Mouse (Mus musculus) ovary, postnatal 10 days (tissue): ENCODE data around the gene Insl6.

Experiments
- DNase-seq: peaks from one replicate; pipeline ENCODE4 v3.0.0; 2022; ENCODE audit warnings: low spot score

Gene Insl6

GRCm38 (mm10) chr19:29354895-29355877 lies 30.0 kb upstream of the Insl6 start:
- peak; percentile 67 for DNase-seq

GRCm38 (mm10) chr19:29350991-29351390 lies 25.8 kb upstream of the Insl6 start:
- no peak for DNase-seq

DNA sequence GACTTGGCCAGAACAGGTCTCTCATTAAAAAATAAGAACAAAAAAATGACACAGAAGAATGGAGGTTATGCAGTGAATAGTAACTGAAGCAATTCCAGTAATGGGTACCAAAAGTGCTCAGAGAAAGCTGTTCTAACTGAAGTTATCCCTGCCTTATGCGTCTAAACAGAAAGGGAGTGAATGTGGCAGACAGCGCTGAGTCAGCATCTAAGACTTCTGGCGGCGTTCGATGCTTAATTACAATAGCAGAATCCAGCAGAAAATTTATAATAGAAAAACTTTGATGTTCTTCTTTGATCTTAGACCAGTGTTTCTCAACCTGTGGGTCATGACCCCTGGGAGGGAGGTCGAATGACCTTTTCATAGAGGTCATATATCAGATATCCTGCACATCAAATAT lies 20.5 kb upstream of the Insl6 start:
- no peak for DNase-seq

DNA sequence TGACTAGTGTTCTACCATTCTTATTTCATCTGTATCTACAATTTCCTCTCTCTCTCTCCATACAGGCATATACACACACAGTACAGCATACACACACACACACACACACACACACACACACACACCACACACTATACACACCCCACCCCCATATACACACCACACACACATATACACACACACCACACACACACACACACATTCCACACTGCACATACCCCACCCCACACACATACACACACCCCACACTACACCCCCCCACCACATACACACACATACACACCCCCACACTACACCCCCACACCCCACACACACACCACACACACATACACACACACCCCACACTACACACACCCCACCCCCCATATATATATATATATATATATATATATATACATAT lies 19.7 kb upstream of the Insl6 start:
- DNase-seq = no peak

- no peak for DNase-seq
These were observed 17.1 kb upstream of the Insl6 start for GRCm38 (mm10) chr19:29342281-29342680.

- DNase-seq = no peak
These were observed 15.9 kb upstream of the Insl6 start for GRCm38 (mm10) chr19:29341029-29341428.

GRCm38 (mm10) chr19:29336624-29337023 lies 11.5 kb upstream of the Insl6 start:
- no peak for DNase-seq

GRCm38 (mm10) chr19:29334068-29334745 lies 9.1 kb upstream of the Insl6 start, which contains the start of gene Rln1:
TSS of gene Rln1 (minus strand) at chr19:29334670.
- peak; percentile 10 for DNase-seq

GRCm38 (mm10) chr19:29326822-29327552 lies 1.8 kb upstream of the Insl6 start:
- DNase-seq = no peak

DNA sequence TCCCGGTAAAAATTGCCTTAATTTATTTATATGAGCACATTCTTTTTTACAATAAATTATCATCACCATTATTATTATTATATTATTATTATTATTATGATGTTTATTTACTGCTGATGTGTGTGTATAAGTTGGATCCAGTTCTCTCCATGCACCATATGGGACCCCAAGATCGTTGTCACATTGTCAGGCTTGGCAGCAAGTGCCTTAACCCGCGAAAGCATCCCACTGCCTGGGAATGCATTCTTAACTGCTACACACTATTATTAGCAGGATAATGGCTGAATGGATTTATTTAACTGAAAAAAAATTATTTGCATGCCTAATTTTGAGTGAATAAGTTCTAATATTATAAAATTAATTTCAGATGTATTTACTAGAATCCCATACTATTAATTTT lies 1.2 kb upstream of the Insl6 start:
- DNase-seq = no peak

GRCm38 (mm10) chr19:29325852-29326180 lies 660 bp upstream of the Insl6 start:
- no peak for DNase-seq

GRCm38 (mm10) chr19:29323416-29324049 lies 1.6 kb downstream of the Insl6 start:
- DNase-seq = no peak

- DNase-seq = no peak
These were observed 12.5 kb downstream of the Insl6 start for GRCm38 (mm10) chr19:29312661-29313060.

- DNase-seq = no peak
These were observed 13.4 kb downstream of the Insl6 start for GRCm38 (mm10) chr19:29311791-29312190.

GRCm38 (mm10) chr19:29308832-29309231 lies 16.3 kb downstream of the Insl6 start:
- DNase-seq = no peak

GRCm38 (mm10) chr19:29302119-29302518 lies 23.0 kb downstream of the Insl6 start:
- DNase-seq = no peak

DNA sequence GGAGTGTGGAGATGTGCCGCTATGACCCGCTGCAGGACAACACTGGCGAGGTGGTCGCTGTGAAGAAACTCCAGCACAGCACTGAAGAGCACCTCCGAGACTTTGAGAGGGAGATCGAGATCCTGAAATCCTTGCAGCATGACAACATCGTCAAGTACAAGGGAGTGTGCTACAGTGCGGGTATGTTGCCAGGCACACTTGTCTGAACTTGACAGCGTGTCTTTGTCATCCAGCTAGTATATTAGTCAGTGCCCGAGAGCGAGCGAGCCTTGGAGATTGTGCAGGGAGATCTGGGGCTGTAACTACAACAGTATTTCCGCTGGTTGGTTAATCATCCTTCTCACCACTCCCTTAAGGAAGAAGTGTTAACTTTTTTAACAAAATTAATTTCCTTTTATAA lies 24.2 kb downstream of the Insl6 start:
- no peak for DNase-seq

- DNase-seq = no peak
These were observed 27.8 kb downstream of the Insl6 start for GRCm38 (mm10) chr19:29297366-29297765.

- DNase-seq = no peak
These were observed 29.0 kb downstream of the Insl6 start for GRCm38 (mm10) chr19:29296166-29296565.

DNA sequence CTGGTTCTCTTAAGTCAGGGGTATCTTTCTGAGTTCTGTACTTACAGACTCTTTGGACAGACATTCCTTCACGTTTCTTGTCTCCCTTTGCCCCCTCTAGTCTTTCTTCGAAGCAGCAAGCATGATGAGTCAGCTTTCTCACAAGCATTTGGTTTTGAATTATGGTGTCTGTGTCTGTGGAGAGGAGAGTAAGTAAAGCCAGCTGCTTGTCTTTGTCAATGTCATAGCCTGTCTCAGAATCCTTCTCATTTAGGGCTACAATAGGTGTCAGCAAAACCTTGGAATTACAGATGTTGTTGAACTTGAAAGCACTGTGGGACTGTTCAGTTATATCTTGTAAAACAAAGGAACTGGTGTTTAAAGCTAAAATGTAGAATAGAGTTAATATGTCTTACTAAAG lies 30.4 kb downstream of the Insl6 start:
- DNase-seq = no peak

DNA sequence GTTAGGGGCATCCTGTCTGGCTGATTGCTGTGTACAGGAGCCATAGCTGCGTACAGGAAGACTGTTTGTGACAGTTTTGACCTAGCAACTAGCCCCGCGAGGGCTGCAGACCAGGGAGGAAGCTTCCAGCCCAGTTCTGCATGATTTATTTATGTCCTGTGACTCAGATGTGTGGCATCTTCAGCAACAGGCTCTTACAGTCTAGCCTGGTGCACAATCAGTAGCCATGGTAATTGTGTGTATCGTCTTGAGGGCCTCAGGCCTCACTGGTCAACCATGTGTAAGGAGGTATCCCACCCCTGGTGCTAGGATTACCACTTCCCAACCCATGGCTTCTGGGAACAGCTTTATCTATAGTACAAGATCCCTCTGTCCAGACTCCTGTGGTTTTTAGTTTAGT lies 32.6 kb downstream of the Insl6 start:
- DNase-seq = no peak

- DNase-seq = no peak
These were observed 33.6 kb downstream of the Insl6 start for GRCm38 (mm10) chr19:29291532-29291931.
